8 mouse cellular contexts compared by ENCODE assay signal in the genomic region with DNA sequence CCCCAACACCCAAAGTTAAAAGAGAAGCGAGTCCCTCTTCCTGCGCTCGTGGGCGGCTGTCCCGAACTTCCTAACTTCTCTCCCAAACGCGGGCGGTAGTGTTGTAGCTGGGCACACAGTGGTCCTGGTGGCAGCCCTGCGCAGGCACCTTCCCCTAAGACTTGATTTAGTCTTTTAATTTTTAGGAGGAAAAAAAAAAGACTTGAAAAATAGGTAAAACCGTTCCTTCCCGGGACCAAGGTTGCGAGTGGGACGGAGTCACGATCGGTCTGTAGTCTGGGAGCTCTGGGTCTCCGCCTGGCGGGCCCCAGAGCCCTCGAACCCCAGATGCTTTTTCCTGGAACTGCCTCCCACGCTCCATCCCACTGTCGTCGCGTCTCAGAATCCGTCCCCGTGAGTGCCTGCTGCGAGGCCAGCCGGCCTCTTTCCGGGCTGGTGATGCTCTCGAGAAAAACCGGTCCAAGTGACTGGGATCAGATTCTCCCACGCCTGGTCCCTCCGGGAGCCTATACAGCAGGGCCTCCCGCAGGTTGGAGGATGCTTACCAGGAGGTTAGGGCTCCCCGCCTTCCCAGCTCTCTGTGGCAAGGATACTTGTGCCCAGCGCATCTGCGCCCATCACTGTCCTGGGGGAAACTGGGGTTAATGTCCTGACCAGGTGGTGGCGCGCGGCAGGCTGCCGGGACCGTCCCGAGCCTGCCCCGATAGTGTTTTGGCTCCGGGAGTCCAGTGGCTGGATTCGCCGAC. TPM values are rescaled to one million over a fixed set of nuclear protein-coding genes. Genes with fewer than 3 reads are reported as not detected.
A peak's percentile ranks its signal among the peaks of the same experiment; 100 is the strongest.
DNase-seq lines count a peak whose midpoint lies in the region; ATAC-seq lines count a peak whose summit lies in the region.

No protein-coding gene starts in this region.

- H3K4me1 ChIP-seq in midbrain, embryonic 10.5 days = peaks cover 28% of the 10 kb centered on the region

- H3K9me3 ChIP-seq in midbrain, embryonic 10.5 days (replicated peaks) = no peaks in the 10 kb centered on the region

- peak; percentile 20 to 37 for DNase-seq in left cerebral cortex, postnatal 25 days (ENCODE audit: low spot score in 2 of 2)
- DNase-seq in left cerebral cortex, adult 9 months (ENCODE audit: low spot score in 2 of 2) = no peak
- peak; percentile 91 for DNase-seq in cerebellum, postnatal 25 days
- DNase-seq in heart, postnatal 10 days = peak; percentile 14 to 17
- DNase-seq in midbrain, embryonic 10.5 days (ENCODE audit: low spot score) = peak; percentile 47
- no peak for DNase-seq in c-Kit-positive CD71-positive TER-119-positive erythroid progenitor cells, embryonic 14.5 days (ENCODE audit: low spot score)

- no peaks in the 10 kb centered on the region for H3K36me3 ChIP-seq in midbrain, embryonic 10.5 days

- ATAC-seq in inflammation-experienced regulatory T-cells, adult 6 months = no peak
- no peak for ATAC-seq in monocyte, adult 5-6 weeks (replicated peaks; ENCODE audit: insufficient number of reproducible peaks, low FRiP score, low TSS enrichment, poor library complexity, severe bottlenecking)

- no peak overlapping the region for H3K27ac ChIP-seq in midbrain, embryonic 10.5 days (replicated peaks)

- WGBS in midbrain, embryonic 10.5 days = 1% methylated on average over 45 of the region's 45 CpGs

- H3K4me3 ChIP-seq in midbrain, embryonic 10.5 days = peak overlapping the region; percentile 76

- intact Hi-C loops in left cerebral cortex, postnatal 25 days (cut with DNase I) = loop anchor here (2.0 kb wide), 1 partner anchor 114 kb away; no protein-coding TSS in a partner anchor
- intact Hi-C loops in heart, postnatal 10 days (cut with DNase I) = no loop called here

- peaks cover 79% of the 10 kb centered on the region for H3K27me3 ChIP-seq in midbrain, embryonic 10.5 days (ENCODE audit: low read depth, poor library complexity, severe bottlenecking)

RNA-seq across cellular contexts. Expression of a gene that starts 1.2 kb away (rescaled TPM):
- total RNA-seq in left cerebral cortex, postnatal 25 days (2021) = 10 to 100 TPM; 12.9 to 15.2 TPM
- 1 to 10 TPM; 3.3 to 4.2 TPM for total RNA-seq in heart, postnatal 10 days (2021)
- polyA plus RNA-seq in midbrain, embryonic 10.5 days (2016; fragmentation: Nextera tagmentation; extraction: Ambion mirVana) = 1.3 and 2.6 TPM in 2 replicates
- under 1 TPM; 0.21 to 0.40 (median 0.32) TPM for polyA plus RNA-seq in inflammation-experienced regulatory T-cells, adult 6 months (2017; shearing (Covaris generic))
- 0.10 to 0.64 TPM (median 0.29 TPM) in 3 replicates for total RNA-seq in monocyte, adult 5-6 weeks (2017)

RNA-seq across cellular contexts. Expression of a gene that starts 45.6 kb away (rescaled TPM):
- 10 to 100 TPM; 27.7 to 31.1 TPM for total RNA-seq in left cerebral cortex, postnatal 25 days (2021)
- 10 to 100 TPM; 17.4 to 21.3 TPM for total RNA-seq in heart, postnatal 10 days (2021)
- polyA plus RNA-seq in midbrain, embryonic 10.5 days (2016; fragmentation: Nextera tagmentation; extraction: Ambion mirVana) = 22.0 and 22.9 TPM in 2 replicates
- 10 to 100 TPM in 2 of 3 experiments, 1 to 10 TPM in 1; 9.5 to 11.8 (median 11.2) TPM for polyA plus RNA-seq in inflammation-experienced regulatory T-cells, adult 6 months (2017; shearing (Covaris generic))
- 13.9 to 17.6 TPM (median 15.1 TPM) in 3 replicates for total RNA-seq in monocyte, adult 5-6 weeks (2017)

Comparison
In these comparisons a context has a peak if more than half of its experiments do, and no peak if none do; other contexts are left out.
1. DNase-seq: peak in left cerebral cortex, postnatal 25 days (2 of 2), cerebellum, postnatal 25 days (2 of 2), heart, postnatal 10 days (2 of 2) and midbrain, embryonic 10.5 days (single experiment); none in left cerebral cortex, adult 9 months (0 of 2) and c-Kit-positive CD71-positive TER-119-positive erythroid progenitor cells, embryonic 14.5 days (single experiment).